Mouse (Mus musculus) hindbrain, embryonic 16.5 days (tissue): ENCODE data around the gene Slc39a10. TPM values are rescaled to one million over a fixed set of nuclear protein-coding genes. Genes with fewer than 3 reads are reported as not detected.
"Not testable (repeated sequence)": the region's sequence is repeated elsewhere in the genome, so short reads cannot be mapped to it uniquely, and the experiment has no call there.

Source experiments
- ATAC-seq: fragments of 200-750 bp; cut with Nextera tagmentation; 2 replicates; pipeline ENCODE4 v1.8.0; 2017; ENCODE audit warnings: moderate TSS enrichment, moderate library complexity
- H3K27ac ChIP-seq: fragments of 300-500 bp; sonication (generic); 2 replicates; pipeline ENCODE4 v1.5.1; 2014; ENCODE audit warnings: low read depth, mild to moderate bottlenecking, control low read depth, low read length, moderate library complexity
- H3K27me3 ChIP-seq: fragments of 300-500 bp; sonication (generic); replicated peaks from 2 replicates; pipeline ENCODE4 v1.6.1; 2014; ENCODE audit warnings: low read length; ENCODE audit not compliant: control insufficient read depth, insufficient read depth
- H3K36me3 ChIP-seq: fragments of 300-500 bp; sonication (generic); 2 replicates; pipeline ENCODE4 v1.6.1; 2014; ENCODE audit warnings: mild to moderate bottlenecking, low read length, moderate library complexity, mixed read lengths; ENCODE audit not compliant: control insufficient read depth, insufficient read depth
- H3K4me1 ChIP-seq: fragments of 300-500 bp; sonication (generic); 2 replicates; pipeline ENCODE4 v1.6.1; 2014; ENCODE audit warnings: low read depth, low read length; ENCODE audit not compliant: control insufficient read depth, insufficient read depth
- H3K4me2 ChIP-seq: fragments of 300-500 bp; sonication (generic); 2 replicates; pipeline ENCODE4 v1.6.1; 2014; ENCODE audit warnings: mild to moderate bottlenecking, low read length, control low read depth, moderate library complexity
- H3K4me3 ChIP-seq: fragments of 300-500 bp; sonication (generic); 2 replicates; pipeline ENCODE4 v1.5.1; 2014; ENCODE audit warnings: mild to moderate bottlenecking, low read length, control low read depth, moderate library complexity
- H3K9ac ChIP-seq: fragments of 300-500 bp; sonication (generic); 2 replicates; pipeline ENCODE4 v1.6.1; 2014; ENCODE audit warnings: low read depth, mild to moderate bottlenecking, control low read depth, low read length, moderate library complexity
- H3K9me3 ChIP-seq: fragments of 300-500 bp; sonication (generic); 2 replicates; pipeline ENCODE4 v1.6.1; 2014; ENCODE audit warnings: mild to moderate bottlenecking, low read length, moderate library complexity; ENCODE audit not compliant: control insufficient read depth
- WGBS: fragments of 180-500 bp; shearing (Covaris S2); extraction: QIAGEN DNeasy Blood & Tissue Kit; methylation state at CpG from one replicate; pipeline ENCODE4 v1.1.7; 2014; 5-methylcytosine and 5-hydroxymethylcytosine counted together
- polyA plus RNA-seq: library from polyadenylated mRNA; unstranded; fragments of >200 nt; fragmentation: Nextera tagmentation; extraction: Ambion mirVana; gene quantifications from 2 replicates; pipeline ENCODE4 v1.2.1, GENCODE M21; 2015

Slc39a10 gene
- polyA plus RNA-seq, 1 experiment from 2014 or later: 49.2 TPM

DNA sequence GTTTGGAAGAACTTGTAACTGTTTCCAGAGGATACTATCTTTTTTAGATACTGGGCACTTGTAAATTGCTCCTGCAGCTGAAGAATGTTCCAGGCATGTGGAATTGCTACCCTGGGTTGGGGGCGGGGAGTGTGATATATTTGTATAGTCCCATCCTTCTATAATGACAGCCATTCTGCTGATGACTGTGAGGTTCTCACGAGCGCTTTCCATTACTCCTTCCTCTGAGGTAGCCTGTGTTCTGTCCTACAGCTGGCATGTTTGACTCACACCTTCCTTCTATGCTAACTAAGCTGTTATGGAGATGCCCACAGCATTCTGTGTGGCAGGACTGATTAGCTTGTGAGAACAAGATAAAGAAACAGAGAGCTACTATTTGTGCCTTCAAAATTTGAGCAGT is 128.1 kb downstream of the Slc39a10 start:
- not testable (repeated sequence) for H3K36me3 ChIP-seq, H3K4me1 ChIP-seq, H3K9me3 ChIP-seq, H3K27me3 ChIP-seq, H3K4me2 ChIP-seq, H3K27ac ChIP-seq, H3K9ac ChIP-seq, H3K4me3 ChIP-seq, ATAC-seq
- 66% methylated on average over 3 of the region's 3 CpGs for WGBS
